Mouse (Mus musculus) leukemia stem cell, adult 10-12 weeks (primary cell): ENCODE measurements around the gene Lin28a. TPM values are rescaled to one million over a fixed set of nuclear protein-coding genes. Genes with fewer than 3 reads are reported as not detected.

Source experiments
- polyA plus RNA-seq: library from polyadenylated mRNA; stranded (reverse); fragments of >175 nt; gene quantifications from 2 replicates; pipeline ENCODE4 v1.2.3, GENCODE M21; 2012; ENCODE audit warnings: low replicate concordance

Gene Lin28a
- polyA plus RNA-seq, result 1.4 TPM in 1 of 2 replicates, not detected in the other

DNA sequence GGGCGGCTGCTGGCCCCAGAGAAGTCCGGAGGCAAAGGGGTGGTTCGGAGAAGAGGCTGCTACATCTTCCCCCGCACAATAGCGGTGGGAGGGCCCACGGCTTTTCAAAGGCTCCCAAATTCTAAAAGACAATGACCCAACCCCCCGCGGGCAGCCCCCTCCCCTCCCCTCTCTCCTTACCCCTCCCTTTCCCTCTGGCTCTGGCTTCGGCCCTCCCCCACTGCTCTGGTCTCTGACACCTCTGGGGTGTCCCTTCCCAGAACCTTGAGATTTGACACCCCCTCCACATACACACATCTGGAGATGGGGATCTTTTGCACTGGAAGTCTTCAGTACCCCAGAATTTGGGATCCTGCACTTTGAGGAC, at the start of gene Lin28a:
Lin28a (minus strand) TSS at position 63 of the 367 bp plus-strand sequence.

DNA sequence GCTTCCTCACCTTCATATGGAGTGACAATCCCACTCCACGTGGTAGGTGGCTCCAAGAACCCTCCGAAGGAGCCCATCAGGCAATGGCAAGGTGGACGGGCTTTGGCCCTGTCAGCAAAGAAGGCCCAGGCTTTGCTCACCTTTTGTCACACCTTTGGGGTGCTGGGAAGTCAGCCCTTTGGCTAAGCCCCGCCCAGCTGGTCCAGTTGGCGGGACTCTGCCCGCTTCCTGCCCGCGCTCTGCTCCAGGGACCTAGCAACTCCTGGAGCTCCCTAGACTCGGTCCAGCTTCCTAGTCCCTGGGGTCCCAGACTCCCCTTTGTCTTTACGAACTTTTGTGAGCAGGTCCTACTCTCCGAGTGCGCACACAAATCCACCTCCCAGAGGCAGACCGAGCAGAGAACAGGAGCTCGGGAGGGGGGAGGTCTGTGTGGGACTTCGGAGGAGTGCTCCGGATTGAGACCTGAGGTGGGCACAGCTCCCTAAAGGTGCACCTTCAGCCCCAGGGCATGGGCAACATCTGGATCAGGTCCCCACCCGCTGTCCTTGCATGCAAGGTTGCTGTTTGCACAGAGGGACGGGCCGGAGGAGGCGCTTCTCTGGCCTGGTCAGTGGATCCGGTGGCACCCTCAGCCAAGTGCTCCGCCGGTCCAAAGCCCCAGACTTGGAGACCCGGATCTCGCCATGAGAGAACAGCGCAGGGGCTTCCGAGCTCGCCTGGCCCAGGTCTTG, 41.7 kb upstream of the Lin28a start, which contains the start of gene Crybg2:
Crybg2 (plus strand) TSS at position 681 of the 731 bp plus-strand sequence.

DNA sequence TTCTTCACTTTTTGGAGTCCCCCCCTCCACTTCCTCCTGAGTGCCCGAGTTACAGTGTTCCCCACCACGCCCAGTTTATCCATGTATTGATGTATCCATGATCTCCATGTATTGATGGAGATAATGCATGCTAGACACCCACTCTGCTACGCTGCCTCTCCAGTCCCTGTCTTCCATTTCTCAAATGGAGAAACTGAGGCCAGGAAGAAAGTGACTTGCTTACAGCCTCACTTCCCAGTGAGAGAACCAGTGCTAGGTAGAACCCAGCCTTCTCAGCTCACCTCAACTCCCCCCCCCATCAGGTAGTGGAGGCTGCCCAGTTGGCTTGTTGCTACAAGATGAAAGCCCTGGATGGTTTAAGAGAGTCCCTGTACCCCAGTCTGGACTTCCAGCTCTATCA, 34.9 kb upstream of the Lin28a start, which contains the start of gene Zfp683:
Zfp683 (plus strand) TSS at position 301 of the 400 bp plus-strand sequence.

DNA sequence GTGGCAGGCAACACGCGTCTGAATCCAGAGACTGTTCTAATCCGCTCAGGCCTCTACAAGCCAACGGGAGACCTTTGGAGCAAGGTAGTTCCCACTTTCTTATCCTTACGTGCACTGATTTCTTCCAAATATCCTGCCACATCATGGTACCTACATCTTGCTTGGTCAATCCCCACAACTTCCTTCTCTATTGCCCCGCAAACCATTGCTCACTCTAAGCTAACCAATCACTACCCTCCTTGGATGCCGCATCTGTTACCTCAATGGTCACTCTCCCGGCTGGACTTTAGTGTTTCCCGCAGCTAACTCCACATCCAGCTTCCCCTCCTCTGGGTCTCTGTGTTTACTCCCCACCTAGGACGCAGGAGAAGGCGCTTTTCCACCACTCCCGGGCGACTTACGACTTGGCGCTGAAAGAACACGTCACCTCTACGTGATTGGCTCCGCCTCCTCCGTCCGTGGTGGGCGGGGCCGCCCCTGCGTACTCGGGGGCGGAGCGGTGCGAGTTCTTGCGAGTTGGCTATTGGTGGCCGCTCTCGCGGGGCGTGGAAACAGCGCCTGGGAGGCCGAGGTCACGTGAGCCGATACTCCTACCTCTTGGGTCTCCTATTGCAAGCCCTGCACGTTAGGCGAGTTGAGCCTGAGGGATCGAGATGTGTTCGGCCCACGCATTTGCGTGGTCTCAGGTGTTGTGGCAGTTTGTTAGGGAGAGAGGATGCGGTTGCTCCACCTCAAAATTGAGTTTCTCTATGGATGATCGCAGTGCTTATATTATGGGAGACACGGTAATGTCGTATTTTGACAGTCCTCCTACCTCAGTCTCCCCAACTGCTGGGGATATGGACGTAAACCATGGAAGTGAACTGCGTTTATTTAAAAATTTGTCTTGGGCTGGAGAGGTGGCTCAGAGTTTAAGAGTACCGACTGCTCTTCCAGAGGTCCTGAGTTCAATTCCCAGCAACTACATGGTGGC, 17.9 kb downstream of the Lin28a start, which contains the start of gene Dhdds:
Dhdds (minus strand) TSS at position 453 of the 973 bp plus-strand sequence.

DNA sequence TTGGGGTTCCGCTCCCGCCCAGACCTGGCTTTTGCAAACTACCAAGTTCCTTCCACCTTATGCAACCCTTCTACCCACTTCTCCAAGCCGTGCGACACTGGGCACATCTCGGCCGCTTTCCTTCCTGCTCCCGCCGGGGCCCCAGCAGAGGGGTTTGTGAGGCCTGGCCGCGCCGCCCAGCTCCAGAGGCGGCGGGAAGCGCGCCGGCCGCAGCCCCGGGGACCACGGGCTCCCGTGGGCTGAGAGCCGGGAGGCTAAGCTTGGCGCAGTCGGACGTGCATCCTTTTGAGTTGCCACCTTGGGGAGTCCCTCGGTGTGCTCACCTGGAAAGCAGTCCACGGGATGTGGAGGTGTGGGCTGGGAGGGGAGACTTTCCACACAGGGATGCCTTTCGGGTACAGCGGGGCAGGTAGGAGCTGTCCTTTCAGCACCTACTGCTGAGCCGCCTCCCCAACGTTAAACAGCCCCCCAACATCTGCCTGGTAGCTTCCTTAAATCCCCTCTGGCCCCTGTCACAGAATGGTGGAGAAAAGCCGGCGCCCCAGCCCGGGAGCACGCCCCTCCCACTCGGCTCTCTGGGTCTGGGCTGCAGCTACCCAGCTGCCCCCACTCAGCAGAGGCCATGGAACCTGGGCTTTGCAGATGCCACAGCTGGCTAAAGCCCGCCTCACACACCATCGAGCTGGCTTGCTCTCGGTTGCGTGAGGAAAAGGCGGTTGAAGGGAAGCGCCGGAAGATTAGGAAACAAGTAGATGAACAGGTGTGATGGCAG, 50.3 kb downstream of the Lin28a start, which contains the start of gene Hmgn2:
Hmgn2 (minus strand) TSS at position 501 of the 772 bp plus-strand sequence.

Other genes with a start within 250 kb of the Lin28a start
- 45.3 and 63.8 TPM in 2 replicates for gene Rps6ka1, start 131.0 kb downstream of the Lin28a start, polyA plus RNA-seq
- 242 and 338 TPM in 2 replicates for gene Hmgn2, start 50.2 kb downstream of the Lin28a start, polyA plus RNA-seq
- 21.6 and 41.7 TPM in 2 replicates for gene Dhdds, start 17.9 kb downstream of the Lin28a start, polyA plus RNA-seq
- 0.19 and 0.39 TPM in 2 replicates for gene Zfp683, start 35.0 kb upstream of the Lin28a start, polyA plus RNA-seq
- 0.10 TPM in 1 of 2 replicates, not detected in the other for gene Crybg2, start 42.0 kb upstream of the Lin28a start, polyA plus RNA-seq
- gene Cd52, start 76.2 kb upstream of the Lin28a start, polyA plus RNA-seq, result 37.5 and 134 TPM in 2 replicates
- gene Ubxn11, start 83.7 kb upstream of the Lin28a start, polyA plus RNA-seq, result 5.3 and 17.0 TPM in 2 replicates
- 32.8 and 98.2 TPM in 2 replicates for gene Sh3bgrl3, start 109.9 kb upstream of the Lin28a start, polyA plus RNA-seq
- 12.9 and 72.9 TPM in 2 replicates for gene Cep85, start 168.3 kb upstream of the Lin28a start, polyA plus RNA-seq
- gene Gm7534, start 184.2 kb upstream of the Lin28a start, polyA plus RNA-seq, result not detected in 2 replicates
- gene Catsper4, start 208.5 kb upstream of the Lin28a start, polyA plus RNA-seq, result not detected in 2 replicates
- 0.11 and 0.14 TPM in 2 replicates for gene Cnksr1, start 219.6 kb upstream of the Lin28a start, polyA plus RNA-seq
- not detected in 2 replicates for gene E130218I03Rik, start 224.8 kb upstream of the Lin28a start, polyA plus RNA-seq
- gene Zfp593, start 226.8 kb upstream of the Lin28a start, polyA plus RNA-seq, result 34.9 and 47.9 TPM in 2 replicates
- not detected in 2 replicates for gene Gm30191, start 228.1 kb upstream of the Lin28a start, polyA plus RNA-seq
- gene Grrp1, start 235.3 kb upstream of the Lin28a start, polyA plus RNA-seq, result 4.2 and 4.6 TPM in 2 replicates